Mouse (Mus musculus) midbrain, embryonic 11.5 days (tissue): ENCODE measurements at regions not wholly inside any gene's neighbourhood (a gene's known extent, or its start where the extent isn't known, plus 50 kb on each side); places are given as distances from the start of the nearest gene placed in this dataset.

Source experiments
- ATAC-seq: fragments of 200-750 bp; cut with Nextera tagmentation; 2 replicates; pipeline ENCODE4 v1.8.0; 2017; ENCODE audit warnings: moderate TSS enrichment, moderate library complexity; ENCODE audit not compliant: low FRiP score
- DNase-seq: peaks from one replicate; pipeline ENCODE4 v3.0.0; 2015; ENCODE audit warnings: low spot score; ENCODE audit errors: missing footprints
- H3K27ac ChIP-seq: fragments of 300-500 bp; sonication (generic); 2 replicates; pipeline ENCODE4 v1.5.1; 2014; ENCODE audit warnings: low read depth, low read length
- H3K27me3 ChIP-seq: fragments of 300-500 bp; sonication (generic); 2 replicates; pipeline ENCODE4 v1.6.1; 2014; ENCODE audit warnings: mild to moderate bottlenecking, low read length, moderate library complexity, mixed read lengths; ENCODE audit not compliant: control insufficient read depth, insufficient read depth
- H3K36me3 ChIP-seq: fragments of 300-500 bp; sonication (generic); 2 replicates; pipeline ENCODE4 v1.6.1; 2014; ENCODE audit warnings: mild to moderate bottlenecking, low read length, moderate library complexity, mixed read lengths; ENCODE audit not compliant: control insufficient read depth, insufficient read depth
- H3K4me1 ChIP-seq: fragments of 300-500 bp; sonication (generic); 2 replicates; pipeline ENCODE4 v1.6.1; 2014; ENCODE audit warnings: low read length; ENCODE audit not compliant: control insufficient read depth, insufficient read depth
- H3K4me2 ChIP-seq: fragments of 300-500 bp; sonication (generic); 2 replicates; pipeline ENCODE4 v1.6.1; 2014; ENCODE audit warnings: mild to moderate bottlenecking, moderate library complexity
- H3K4me3 ChIP-seq: fragments of 300-500 bp; sonication (generic); 2 replicates; pipeline ENCODE4 v1.5.1; 2014; ENCODE audit warnings: low read depth, low read length
- H3K9ac ChIP-seq: fragments of 300-500 bp; sonication (generic); 2 replicates; pipeline ENCODE4 v1.6.1; 2014; ENCODE audit warnings: low read length
- H3K9me3 ChIP-seq: fragments of 300-500 bp; sonication (generic); 2 replicates; pipeline ENCODE4 v1.6.1; 2016; ENCODE audit warnings: low read length; ENCODE audit not compliant: control insufficient read depth
- WGBS: fragments of 180-500 bp; shearing (Covaris S2); extraction: QIAGEN DNeasy Blood & Tissue Kit; methylation state at CpG from one replicate; pipeline ENCODE4 v1.1.7; 2014; 5-methylcytosine and 5-hydroxymethylcytosine counted together

DNA sequence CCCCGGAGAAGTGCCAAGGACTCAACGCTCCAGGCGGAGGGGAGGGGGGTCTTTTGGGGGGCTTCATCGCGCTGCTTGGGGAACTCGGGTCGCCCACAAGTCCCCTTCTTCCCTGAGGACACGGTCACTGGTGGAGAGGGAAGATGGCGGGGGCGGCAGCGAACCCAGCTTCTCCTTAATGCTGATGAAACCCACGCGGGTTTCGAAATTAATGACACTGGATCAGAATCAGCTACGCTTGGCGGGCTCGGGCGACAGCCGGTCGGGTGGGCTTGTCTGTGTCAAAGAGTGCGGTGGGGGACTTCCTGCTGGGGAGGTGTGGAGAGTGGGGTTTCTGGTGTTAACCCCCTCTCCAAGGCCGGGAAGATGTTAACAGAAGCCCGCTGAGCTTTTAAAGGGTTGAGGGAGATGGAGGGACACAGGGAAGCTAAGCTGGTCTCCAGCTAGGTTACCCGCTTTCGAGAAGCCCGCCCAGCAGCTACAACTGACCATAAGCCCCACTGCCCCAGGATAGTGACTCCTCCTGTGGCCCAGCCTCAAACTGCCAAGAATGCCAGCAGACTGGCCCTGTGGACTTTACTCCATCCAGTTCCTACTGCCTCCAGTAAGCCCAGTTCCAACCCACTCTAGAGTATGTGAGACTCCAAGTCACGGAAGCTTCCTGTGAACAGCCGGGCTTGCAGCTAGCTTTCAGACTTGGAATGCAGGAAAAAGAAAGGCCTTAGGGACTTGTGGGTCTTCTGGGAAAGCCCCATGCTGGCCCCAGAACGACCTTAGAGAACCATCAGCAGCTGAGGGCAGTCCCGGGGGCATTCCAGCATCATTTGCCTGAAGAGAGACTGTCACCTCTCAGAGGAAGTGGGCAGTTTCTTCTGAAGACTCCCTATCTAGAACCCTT, 337.7 kb downstream of the H2al1j start:
- WGBS = 17% methylated on average over 29 of the region's 30 CpGs
- H3K27me3 ChIP-seq = peaks cover 2% of the 10 kb centered on the region

DNA sequence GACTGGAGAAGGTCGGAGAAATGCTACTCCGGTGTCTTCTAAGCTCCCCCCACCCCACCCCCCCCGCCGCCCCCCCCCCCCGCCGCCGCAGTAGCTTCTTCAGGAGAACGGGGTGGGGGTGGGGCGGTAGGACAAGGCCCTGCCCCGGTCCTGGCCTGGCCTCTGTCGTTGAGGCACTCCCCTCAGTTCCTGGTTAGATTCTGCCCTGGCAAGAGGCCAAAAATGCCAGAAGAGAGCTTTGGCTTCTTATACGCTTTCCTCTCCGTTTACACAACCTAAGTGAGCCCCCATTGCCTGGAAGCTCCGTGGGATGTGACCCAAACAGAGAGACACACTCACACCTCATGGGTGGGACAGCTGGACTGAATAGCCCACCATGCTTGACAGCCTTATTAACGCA, 338.9 kb downstream of the H2al1j start:
- H3K27me3 ChIP-seq = peaks cover 2% of the 10 kb centered on the region
- no peak overlapping the region for H3K4me2 ChIP-seq
- no peak overlapping the region for H3K4me3 ChIP-seq
- H3K4me1 ChIP-seq = peaks cover 10% of the 10 kb centered on the region; the same call in 1 of the 2 replicates
- H3K36me3 ChIP-seq = no peaks in the 10 kb centered on the region
- 20% methylated on average over 8 of the region's 15 CpGs for WGBS
- no peak overlapping the region for H3K9ac ChIP-seq
- H3K9me3 ChIP-seq = no peaks in the 10 kb centered on the region
- H3K27ac ChIP-seq = no peak overlapping the region
- DNase-seq = no peak
- ATAC-seq = no peak

More for the DNA sequence above, 337.7 kb downstream of the H2al1j start:
- peak; percentile 94 for DNase-seq
- peak; percentile 14; the same call in 1 of the 2 replicates for ATAC-seq
- peak overlapping the region; percentile 37 for H3K27ac ChIP-seq
- H3K36me3 ChIP-seq = no peaks in the 10 kb centered on the region
- H3K9ac ChIP-seq = peak overlapping the region; percentile 59
- H3K4me2 ChIP-seq = peak overlapping the region; percentile 46
- no peaks in the 10 kb centered on the region for H3K9me3 ChIP-seq
- peak overlapping the region; percentile 15 for H3K4me3 ChIP-seq
- H3K4me1 ChIP-seq = peaks cover 10% of the 10 kb centered on the region; the same call in 1 of the 2 replicates

- Histone ChIP-seq H3K9me3 (no peaks in the 10 kb centered on the region), H3K9ac (no peak overlapping the region), H3K4me2 (no peak overlapping the region), H3K36me3 (no peaks in the 10 kb centered on the region), H3K4me3 (no peak overlapping the region), H3K27me3 (no peaks in the 10 kb centered on the region), H3K4me1 (no peaks in the 10 kb centered on the region), H3K27ac (no peak overlapping the region)
- WGBS = 79% methylated on average over 8 of the region's 8 CpGs
- ATAC-seq = no peak
- DNase-seq = no peak
Observed at GRCm38 (mm10) chrX:11671805-11672204, 344.2 kb downstream of the H2al1j start.

- Histone ChIP-seq H3K27ac (no peak overlapping the region), H3K36me3 (no peaks in the 10 kb centered on the region), H3K27me3 (no peaks in the 10 kb centered on the region; the same call in 1 of the 2 replicates), H3K4me3 (no peak overlapping the region), H3K9me3 (no peaks in the 10 kb centered on the region), H3K4me1 (no peaks in the 10 kb centered on the region), H3K4me2 (no peak overlapping the region), H3K9ac (no peak overlapping the region)
- ATAC-seq = no peak
- 72% methylated on average over 2 of the region's 2 CpGs for WGBS
- no peak for DNase-seq
Observed at GRCm38 (mm10) chrX:11678086-11678485, 350.5 kb downstream of the H2al1j start.

- no peaks in the 10 kb centered on the region for H3K36me3 ChIP-seq
- no peaks in the 10 kb centered on the region; the same call in 1 of the 2 replicates for H3K27me3 ChIP-seq
- ATAC-seq (no peak), DNase-seq (no peak)
- no peaks in the 10 kb centered on the region for H3K4me1 ChIP-seq
- H3K9ac ChIP-seq = no peak overlapping the region
- no peak overlapping the region for H3K27ac ChIP-seq
- H3K9me3 ChIP-seq = no peaks in the 10 kb centered on the region
- no peak overlapping the region for H3K4me2 ChIP-seq
- no peak overlapping the region for H3K4me3 ChIP-seq
- WGBS = 78% methylated on average over 2 of the region's 2 CpGs
Observed at GRCm38 (mm10) chrX:11681274-11681673, 353.7 kb downstream of the H2al1j start.

DNA sequence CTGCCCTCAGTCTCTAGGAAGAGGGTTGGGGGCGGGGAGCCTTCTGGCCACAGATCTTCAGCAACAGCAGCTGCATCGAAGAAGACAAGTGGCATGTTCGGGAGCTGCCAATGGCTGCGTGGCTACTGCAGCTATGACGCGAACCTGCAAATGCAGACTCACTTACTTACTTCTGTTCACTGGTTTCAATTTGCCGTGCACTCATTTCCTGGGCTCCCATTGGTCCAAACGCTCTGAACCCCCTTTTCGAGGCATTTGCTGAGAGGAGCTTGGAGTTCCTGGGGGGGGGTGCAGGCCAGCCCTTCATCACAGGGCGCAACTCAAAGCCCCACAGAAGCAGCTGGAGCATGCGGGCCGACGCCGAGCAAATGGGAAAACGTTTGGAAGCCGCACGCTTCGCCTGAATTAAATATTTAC, 362.4 kb downstream of the H2al1j start:
- Histone ChIP-seq H3K4me1 (no peaks in the 10 kb centered on the region), H3K9ac (no peak overlapping the region), H3K27me3 (no peaks in the 10 kb centered on the region; the same call in 1 of the 2 replicates), H3K36me3 (no peaks in the 10 kb centered on the region), H3K4me2 (no peak overlapping the region), H3K4me3 (no peak overlapping the region), H3K9me3 (no peaks in the 10 kb centered on the region), H3K27ac (no peak overlapping the region)
- 73% methylated on average over 18 of the region's 18 CpGs for WGBS
- no peak for ATAC-seq
- DNase-seq = no peak

DNA sequence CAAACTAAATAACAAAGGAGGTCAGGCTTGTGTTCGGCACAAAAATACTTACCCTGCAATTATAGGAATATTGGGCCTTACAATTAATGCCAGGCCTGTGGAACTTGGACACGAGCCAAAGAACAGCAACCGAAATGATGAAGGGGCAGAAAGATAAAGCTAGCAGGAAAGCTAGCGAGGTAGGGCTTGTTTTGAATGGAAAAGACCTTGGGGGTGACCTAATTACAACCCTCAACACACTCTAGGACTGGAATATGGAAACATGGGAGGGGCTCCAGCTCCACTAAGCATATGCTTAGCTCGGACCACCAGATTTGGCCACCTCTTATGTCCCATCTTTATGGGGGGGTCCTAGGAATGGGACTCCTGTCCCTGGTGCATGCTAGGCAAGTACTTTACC, 362.8 kb downstream of the H2al1j start:
- Histone ChIP-seq H3K9ac (no peak overlapping the region), H3K27ac (no peak overlapping the region), H3K27me3 (no peaks in the 10 kb centered on the region; the same call in 1 of the 2 replicates), H3K4me3 (no peak overlapping the region), H3K4me1 (no peaks in the 10 kb centered on the region), H3K9me3 (no peaks in the 10 kb centered on the region), H3K36me3 (no peaks in the 10 kb centered on the region), H3K4me2 (no peak overlapping the region)
- DNase-seq (no peak), ATAC-seq (no peak)
- 70% methylated on average over 5 of the region's 5 CpGs for WGBS

DNA sequence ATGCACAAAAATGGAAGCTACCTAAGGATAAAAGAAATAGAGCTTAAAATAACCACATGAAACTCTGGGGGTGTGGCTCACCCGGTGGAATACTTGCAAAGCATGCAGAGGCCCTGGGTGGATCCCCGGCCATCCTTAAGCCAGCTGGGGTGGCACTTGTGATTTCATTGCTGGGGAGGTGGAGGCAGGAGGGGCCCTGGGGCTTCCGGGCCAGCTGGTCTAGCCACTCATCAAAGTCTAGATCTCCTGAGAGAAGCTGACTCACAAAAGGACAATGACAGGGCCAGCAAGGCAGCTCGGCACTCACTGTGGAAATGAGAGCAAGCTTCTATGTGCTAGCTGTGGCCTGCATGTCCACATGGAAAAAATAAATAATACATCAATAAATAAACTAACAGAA, 363.4 kb downstream of the H2al1j start:
- DNase-seq = no peak
- H3K36me3 ChIP-seq = no peaks in the 10 kb centered on the region
- 60% methylated on average over 4 of the region's 4 CpGs for WGBS
- no peaks in the 10 kb centered on the region; the same call in 1 of the 2 replicates for H3K27me3 ChIP-seq
- no peak for ATAC-seq
- H3K27ac ChIP-seq = no peak overlapping the region
- H3K9me3 ChIP-seq = no peaks in the 10 kb centered on the region
- H3K4me1 ChIP-seq = no peaks in the 10 kb centered on the region
- no peak overlapping the region for H3K4me2 ChIP-seq
- no peak overlapping the region for H3K4me3 ChIP-seq
- H3K9ac ChIP-seq = no peak overlapping the region

DNA sequence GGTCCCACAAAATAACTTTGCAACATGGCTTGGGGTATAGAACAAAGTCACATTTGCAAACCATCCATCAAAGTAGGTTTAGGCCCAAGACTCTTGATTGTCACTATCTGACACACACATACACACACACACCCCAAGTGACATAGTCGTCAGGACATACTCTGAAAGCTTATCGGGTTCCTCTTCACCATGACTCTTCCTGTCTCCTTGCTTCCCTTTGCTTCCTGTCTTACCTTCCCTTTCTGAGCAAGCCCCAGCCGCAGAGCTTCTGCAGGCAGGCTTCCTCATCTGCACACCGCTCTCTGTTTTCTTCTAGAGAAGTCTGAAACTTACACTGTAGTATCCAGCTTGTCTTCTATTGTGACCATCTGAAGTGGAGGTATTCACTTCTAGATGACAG, 368.9 kb downstream of the H2al1j start:
- H3K4me1 ChIP-seq = no peaks in the 10 kb centered on the region
- WGBS = 94% methylated on average over 4 of the region's 4 CpGs
- H3K36me3 ChIP-seq = no peaks in the 10 kb centered on the region
- DNase-seq (no peak), ATAC-seq (no peak)
- H3K27me3 ChIP-seq = no peaks in the 10 kb centered on the region; the same call in 1 of the 2 replicates
- H3K27ac ChIP-seq = no peak overlapping the region
- H3K4me3 ChIP-seq = no peak overlapping the region
- no peak overlapping the region for H3K4me2 ChIP-seq
- H3K9ac ChIP-seq = no peak overlapping the region
- no peaks in the 10 kb centered on the region for H3K9me3 ChIP-seq
